Mouse (Mus musculus) lung, postnatal 0 days (tissue): ENCODE data around the gene 2410004P03Rik. TPM values are rescaled to one million over a fixed set of nuclear protein-coding genes. Genes with fewer than 3 reads are reported as not detected.
A peak's percentile ranks its signal among the peaks of the same experiment; 100 is the strongest.

Experiments used
- ATAC-seq: fragments of 200-750 bp; cut with Nextera tagmentation; 2 replicates; pipeline ENCODE4 v1.8.0; 2017; ENCODE audit warnings: moderate library complexity
- DNase-seq: peaks from one replicate; pipeline ENCODE4 v3.0.0-alpha.2; 2016; ENCODE audit warnings: low spot score
- H3K27ac ChIP-seq: fragments of 300-500 bp; sonication (generic); 2 replicates; pipeline ENCODE4 v1.5.1; 2014; ENCODE audit warnings: antibody characterized with exemption, mild to moderate bottlenecking, low read length, mixed read lengths
- H3K27me3 ChIP-seq: fragments of 300-500 bp; sonication (generic); replicated peaks from 2 replicates; pipeline ENCODE4 v1.6.1; 2014; ENCODE audit warnings: low read length, mixed read lengths; ENCODE audit not compliant: insufficient read depth
- H3K36me3 ChIP-seq: fragments of 300-500 bp; sonication (generic); 2 replicates; pipeline ENCODE4 v1.6.1; 2014; ENCODE audit warnings: low read length, mixed read lengths; ENCODE audit not compliant: insufficient read depth
- H3K4me1 ChIP-seq: fragments of 300-500 bp; sonication (generic); 2 replicates; pipeline ENCODE4 v1.6.1; 2014; ENCODE audit warnings: antibody characterized with exemption, low read depth, low read length, mixed read lengths; ENCODE audit not compliant: insufficient read depth
- H3K4me2 ChIP-seq: fragments of 300-500 bp; sonication (generic); replicated peaks from 2 replicates; pipeline ENCODE4 v1.6.1; 2014; ENCODE audit warnings: low read depth, mild to moderate bottlenecking, low read length, moderate library complexity, mixed read lengths
- H3K4me3 ChIP-seq: fragments of 300-500 bp; sonication (generic); 2 replicates; pipeline ENCODE4 v1.5.1; 2014; ENCODE audit warnings: low read depth, low read length
- H3K9ac ChIP-seq: fragments of 300-500 bp; sonication (generic); replicated peaks from 2 replicates; pipeline ENCODE4 v1.6.1; 2014; ENCODE audit warnings: low read depth, mild to moderate bottlenecking
- H3K9me3 ChIP-seq: fragments of 300-500 bp; sonication (generic); 2 replicates; pipeline ENCODE4 v1.6.1; 2016; ENCODE audit warnings: low read length, mixed read lengths
- CTCF ChIP-seq: IDR thresholded peaks from 2 replicates; pipeline ENCODE4 v1.5.1; 2016; ENCODE audit warnings: antibody characterized with exemption, mild to moderate bottlenecking
- EP300 ChIP-seq: IDR thresholded peaks from 2 replicates; pipeline ENCODE4 v1.6.1; 2016; ENCODE audit warnings: antibody characterized with exemption, mild to moderate bottlenecking, control low read depth
- WGBS: fragments of 180-500 bp; shearing (Covaris S2); extraction: QIAGEN DNeasy Blood & Tissue Kit; methylation state at CpG from one replicate; pipeline ENCODE4 v1.1.7; 2014; 5-methylcytosine and 5-hydroxymethylcytosine counted together
- polyA plus RNA-seq: library from polyadenylated mRNA; unstranded; fragments of >200 nt; fragmentation: Nextera tagmentation; extraction: Ambion mirVana; gene quantifications from 2 replicates; pipeline ENCODE4 v1.2.1, GENCODE M21; 2015

The 2410004P03Rik gene
- polyA plus RNA-seq, 1 experiment from 2014 or later: 13.6 TPM

- no peak overlapping the region for H3K27ac ChIP-seq
- no peaks in the 10 kb centered on the region for H3K4me1 ChIP-seq
- H3K27me3 ChIP-seq: no peaks in the 10 kb centered on the region
- H3K9ac ChIP-seq: no peak overlapping the region
- no peaks in the 10 kb centered on the region for H3K36me3 ChIP-seq
- DNase-seq: no peak
- no peak overlapping the region for H3K4me3 ChIP-seq
- H3K4me2 ChIP-seq: no peak overlapping the region
- whole genome bisulfite sequencing: 57% methylated on average over 6 of the region's 6 CpGs
- H3K9me3 ChIP-seq: no peaks in the 10 kb centered on the region
- ATAC-seq: no peak
- TF ChIP-seq CTCF (no peak), EP300 (no peak)
These were observed 26.7 kb upstream of the 2410004P03Rik start for GRCm38 (mm10) chr12:17038246-17038645.

GRCm38 (mm10) chr12:17037053-17037610 is 25.6 kb upstream of the 2410004P03Rik start:
- no peak overlapping the region for H3K9ac ChIP-seq
- H3K36me3 ChIP-seq: no peaks in the 10 kb centered on the region
- 42% methylated on average over 14 of the region's 14 CpGs for WGBS
- no peaks in the 10 kb centered on the region for H3K9me3 ChIP-seq
- DNase-seq (no peak), ATAC-seq (no peak)
- no peak overlapping the region for H3K27ac ChIP-seq
- H3K4me2 ChIP-seq: 0 out of 2 replicates have a peak overlapping the region, but pooled peaks have one; percentile 22
- TF ChIP-seq EP300: no peak
- no peak for TF ChIP-seq CTCF
- no peaks in the 10 kb centered on the region for H3K4me1 ChIP-seq
- H3K27me3 ChIP-seq: no peaks in the 10 kb centered on the region
- no peak overlapping the region for H3K4me3 ChIP-seq

GRCm38 (mm10) chr12:17036532-17036931 is 25.0 kb upstream of the 2410004P03Rik start:
- Histone ChIP-seq H3K27me3 (no peaks in the 10 kb centered on the region), H3K4me2 (0 out of 2 replicates have a peak overlapping the region, but pooled peaks have one; percentile 22), H3K27ac (no peak overlapping the region), H3K9me3 (no peaks in the 10 kb centered on the region), H3K36me3 (no peaks in the 10 kb centered on the region), H3K9ac (no peak overlapping the region), H3K4me3 (no peak overlapping the region), H3K4me1 (no peaks in the 10 kb centered on the region)
- ATAC-seq (peak; percentile 67), DNase-seq (no peak)
- TF ChIP-seq EP300 (no peak), CTCF (no peak)
- 42% methylated on average over 9 of the region's 9 CpGs for WGBS

- Histone ChIP-seq H3K4me2 (no peak overlapping the region), H3K9ac (no peak overlapping the region), H3K4me1 (no peaks in the 10 kb centered on the region), H3K36me3 (no peaks in the 10 kb centered on the region), H3K4me3 (no peak overlapping the region), H3K27ac (no peak overlapping the region), H3K9me3 (no peaks in the 10 kb centered on the region), H3K27me3 (no peaks in the 10 kb centered on the region)
- ATAC-seq: no peak
- peak; percentile 6 for DNase-seq
- 61% methylated on average over 2 of the region's 2 CpGs for WGBS
- TF ChIP-seq CTCF (peak; percentile 51), EP300 (no peak)
These were observed 23.6 kb upstream of the 2410004P03Rik start for GRCm38 (mm10) chr12:17035128-17035527.

GRCm38 (mm10) chr12:17034671-17035070 is 23.1 kb upstream of the 2410004P03Rik start:
- Histone ChIP-seq H3K9ac (no peak overlapping the region), H3K36me3 (no peaks in the 10 kb centered on the region), H3K4me1 (no peaks in the 10 kb centered on the region), H3K9me3 (no peaks in the 10 kb centered on the region), H3K4me3 (no peak overlapping the region), H3K27ac (no peak overlapping the region), H3K4me2 (no peak overlapping the region), H3K27me3 (no peaks in the 10 kb centered on the region)
- DNase-seq (no peak), ATAC-seq (no peak)
- 88% methylated on average over 5 of the region's 5 CpGs for WGBS
- TF ChIP-seq EP300 (no peak), CTCF (no peak)

GRCm38 (mm10) chr12:17033464-17033841 is 21.9 kb upstream of the 2410004P03Rik start:
- no peak overlapping the region for H3K4me2 ChIP-seq
- H3K27me3 ChIP-seq: no peaks in the 10 kb centered on the region
- H3K9ac ChIP-seq: no peak overlapping the region
- no peak for DNase-seq
- no peak overlapping the region for H3K4me3 ChIP-seq
- no peaks in the 10 kb centered on the region for H3K4me1 ChIP-seq
- WGBS: 65% methylated on average over 9 of the region's 9 CpGs
- H3K27ac ChIP-seq: no peak overlapping the region
- H3K9me3 ChIP-seq: no peaks in the 10 kb centered on the region
- H3K36me3 ChIP-seq: no peaks in the 10 kb centered on the region
- ATAC-seq: no peak
- TF ChIP-seq EP300 (no peak), CTCF (no peak)
